Mouse (Mus musculus) heart, adult 18-20 months (tissue): ENCODE data around the gene Rnf121. TPM values are rescaled to one million over a fixed set of nuclear protein-coding genes. Genes with fewer than 3 reads are reported as not detected.
"Not testable (repeated sequence)": the region's sequence is repeated elsewhere in the genome, so short reads cannot be mapped to it uniquely, and the experiment has no call there.

Experiments
- DNase-seq, 2 experiments: peaks; one replicate each; pipeline ENCODE4 v3.0.0; 2021 to 2022; ENCODE audit warnings: mixed read lengths in 1 of 2
- total RNA-seq, 2 experiments: library from RNA; stranded (reverse); gene quantifications; 2 replicates each; pipeline ENCODE4 v1.2.3; 2021

Rnf121 gene
- total RNA-seq, 2 experiments from 2014 or later, result 24.5 TPM

DNA sequence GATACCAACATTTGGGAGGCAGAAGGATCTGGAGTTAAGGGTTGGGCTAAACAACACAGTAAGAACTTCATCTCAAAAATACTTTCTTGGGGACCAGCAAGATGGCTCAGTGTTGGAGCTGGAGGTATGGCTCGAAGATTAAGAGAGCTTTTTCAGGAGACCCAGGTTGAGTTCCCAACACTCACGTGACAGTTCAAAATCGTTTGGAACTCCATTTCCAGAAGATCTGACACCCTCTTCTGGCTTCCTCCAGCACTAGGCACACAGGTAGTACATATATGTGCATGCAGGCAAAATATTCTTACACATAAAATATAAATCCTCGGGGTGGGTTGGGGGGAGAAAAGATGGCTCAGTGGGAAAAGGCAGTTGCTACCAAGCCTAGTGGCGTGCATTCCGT is 1.1 kb upstream of the Rnf121 start:
- no peak for DNase-seq

DNA sequence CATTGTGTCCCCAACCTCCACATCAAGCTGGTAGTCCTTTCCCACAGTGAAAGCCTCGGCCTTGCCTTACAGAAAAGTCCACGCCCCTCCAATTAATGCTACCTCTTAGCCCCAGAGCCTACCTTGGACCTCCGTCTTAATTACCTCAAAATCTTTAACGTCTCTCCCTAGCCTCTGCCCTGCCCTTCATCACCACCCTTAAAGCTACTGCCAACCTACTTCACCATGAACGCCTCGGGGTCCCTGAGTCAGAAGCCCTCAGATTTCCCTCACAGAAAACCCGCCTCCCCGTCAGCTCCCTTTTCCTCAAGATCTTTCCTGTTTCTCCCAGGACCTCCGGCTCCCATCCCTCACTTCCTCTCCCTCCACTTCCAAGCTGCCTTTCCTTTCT is 619 bp downstream of the Rnf121 start:
- no peak for DNase-seq

DNA sequence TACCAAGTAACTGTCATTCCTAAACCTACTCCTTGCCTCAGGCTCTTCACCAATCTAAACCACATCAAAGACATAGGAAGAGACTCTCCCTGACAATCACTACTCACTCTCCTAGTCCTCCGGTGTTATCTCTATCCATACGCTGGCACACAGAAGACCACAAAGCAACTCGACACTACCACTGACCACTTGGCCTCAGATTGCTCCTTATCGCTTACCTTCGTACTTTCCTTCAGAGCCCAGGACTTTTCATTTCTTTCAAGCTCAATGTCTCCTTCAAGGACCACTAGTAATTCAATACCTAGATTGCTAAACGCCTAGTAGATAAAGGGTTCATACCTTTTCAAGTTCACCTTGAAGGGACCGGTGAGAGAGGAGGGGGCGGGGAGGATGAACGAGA is 1.4 kb downstream of the Rnf121 start:
- DNase-seq, result no peak

DNA sequence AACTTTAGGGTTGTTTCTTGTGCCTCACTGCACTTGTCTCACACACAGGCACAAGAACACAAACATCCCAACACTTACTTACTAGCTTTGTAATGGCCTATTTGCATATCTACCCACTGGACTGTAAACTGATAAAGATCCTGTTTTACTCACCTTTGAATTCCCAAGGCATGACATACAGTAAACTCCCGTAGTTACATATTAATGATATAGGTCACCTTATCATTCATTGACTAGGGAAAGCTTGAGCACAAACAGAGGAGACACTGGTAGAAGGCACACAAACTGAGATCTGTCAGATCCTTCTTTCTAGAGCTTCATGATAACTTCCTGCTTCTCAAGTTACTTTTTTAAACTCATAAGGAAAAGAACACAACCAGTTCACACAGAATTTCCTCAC is 3.1 kb downstream of the Rnf121 start:
- DNase-seq, result no peak

DNA sequence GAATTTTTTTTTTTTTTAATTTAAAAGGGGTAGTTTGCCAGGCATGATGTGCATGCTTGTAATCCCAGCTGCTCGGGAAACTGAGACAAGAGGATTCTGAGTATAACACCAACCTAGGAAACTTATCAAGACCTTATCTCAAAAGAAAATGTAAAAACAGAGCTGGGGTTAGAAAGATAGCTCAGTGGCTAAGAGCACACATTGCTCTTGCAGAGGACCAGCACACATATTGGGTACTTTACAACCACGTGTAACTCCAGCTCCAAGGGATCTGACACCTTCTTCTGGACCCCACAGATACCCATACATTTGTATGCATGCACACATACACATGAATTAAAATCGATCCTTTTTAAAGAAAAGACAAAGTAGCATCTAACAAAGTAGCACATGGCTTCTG is 3.9 kb downstream of the Rnf121 start:
- DNase-seq, result no peak

DNA sequence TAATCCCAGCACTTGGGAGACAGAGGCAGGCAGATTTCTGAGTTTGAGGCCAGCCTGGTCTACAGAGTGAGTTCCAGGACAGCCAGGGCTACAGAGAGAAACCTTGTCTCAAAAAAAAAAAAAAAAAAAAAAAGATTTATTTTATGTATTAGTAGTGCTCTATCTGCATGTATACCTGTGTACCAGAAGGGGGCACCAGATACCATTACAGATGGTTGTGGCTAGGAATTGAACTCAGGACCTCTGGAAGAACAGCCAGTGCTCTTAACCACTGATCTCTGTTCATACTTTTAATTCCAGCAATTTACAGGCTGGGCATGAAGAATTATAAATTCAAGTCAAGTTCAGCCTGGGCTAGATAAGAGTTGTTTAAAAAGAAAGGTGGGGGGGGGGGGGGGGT is 16.7 kb downstream of the Rnf121 start:
- DNase-seq, result not testable (repeated sequence)

DNA sequence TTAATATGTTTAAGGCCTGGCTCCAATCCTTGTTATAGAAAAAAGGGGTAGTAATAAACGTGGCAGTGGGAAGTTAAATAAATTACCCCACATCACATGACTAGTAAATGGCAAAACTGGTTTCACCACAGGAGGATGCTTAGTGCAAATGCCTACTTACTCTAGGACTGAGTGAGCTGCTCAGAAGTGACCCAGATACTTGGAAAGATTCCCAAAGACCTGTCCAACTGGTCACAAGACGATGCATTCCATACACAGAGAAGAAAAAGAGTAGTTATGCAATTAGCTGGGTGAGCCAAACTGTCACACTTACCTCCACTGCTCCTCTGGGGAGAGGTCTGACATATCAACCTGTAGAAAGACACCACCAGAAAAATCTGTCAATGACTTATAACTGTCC is 23.0 kb downstream of the Rnf121 start:
- DNase-seq, result no peak

DNA sequence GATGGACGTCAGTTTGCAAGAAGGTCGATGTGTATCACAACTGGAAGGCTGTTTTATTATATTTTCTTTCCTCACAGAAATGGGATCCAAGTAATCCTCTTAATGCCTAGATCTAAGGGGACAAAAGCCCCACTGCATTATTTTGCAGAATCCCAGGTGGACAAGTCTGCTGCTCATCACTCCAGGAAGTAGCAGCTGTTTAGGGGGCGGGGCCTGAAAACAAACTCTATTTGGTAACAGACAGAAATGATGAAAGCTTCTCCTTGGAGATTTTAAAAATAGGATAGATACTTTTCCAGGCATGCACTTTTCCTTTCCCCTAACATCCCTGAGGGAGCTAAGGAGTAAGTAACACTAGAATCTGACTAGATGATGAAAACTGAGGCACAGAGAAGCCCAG is 28.0 kb downstream of the Rnf121 start:
- no peak for DNase-seq

DNA sequence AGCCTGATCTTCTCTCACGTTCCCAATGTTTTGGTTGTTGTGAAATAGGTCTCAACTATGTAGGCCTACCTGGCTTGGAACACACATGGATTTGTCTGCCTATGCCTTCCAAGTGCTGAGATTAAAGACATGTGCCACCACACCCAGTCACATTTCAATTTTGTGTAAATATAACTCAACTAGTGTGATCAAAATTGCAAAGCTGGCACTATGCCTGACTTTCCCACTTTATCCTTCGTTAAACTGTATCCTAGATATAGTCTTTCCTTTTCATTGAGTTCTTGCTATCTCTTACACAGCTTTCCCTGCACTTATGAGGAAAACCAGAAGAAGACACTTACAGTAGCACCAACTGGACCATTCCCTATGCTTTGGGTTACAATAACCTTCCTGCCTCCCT is 29.7 kb downstream of the Rnf121 start:
- DNase-seq, result no peak

DNA sequence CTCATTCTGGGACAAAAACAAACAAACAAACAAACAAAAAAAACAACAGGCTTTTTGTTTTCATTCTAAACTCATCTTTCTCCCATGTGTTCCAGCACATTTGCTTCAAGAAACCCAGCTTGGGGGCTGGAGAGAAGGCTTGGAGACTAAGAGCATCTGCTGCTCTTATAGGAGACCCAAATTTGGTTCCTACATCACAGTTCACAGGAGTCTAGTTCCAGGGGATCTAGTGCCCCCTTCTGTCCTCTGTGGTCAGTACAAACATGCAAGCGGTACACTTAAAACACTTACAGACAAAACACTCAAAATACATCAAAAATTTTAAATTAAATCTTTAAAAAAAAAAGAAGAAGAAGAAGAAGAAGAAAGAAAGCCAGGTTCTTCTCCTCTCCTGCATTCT is 30.4 kb downstream of the Rnf121 start:
- DNase-seq, result no peak

DNA sequence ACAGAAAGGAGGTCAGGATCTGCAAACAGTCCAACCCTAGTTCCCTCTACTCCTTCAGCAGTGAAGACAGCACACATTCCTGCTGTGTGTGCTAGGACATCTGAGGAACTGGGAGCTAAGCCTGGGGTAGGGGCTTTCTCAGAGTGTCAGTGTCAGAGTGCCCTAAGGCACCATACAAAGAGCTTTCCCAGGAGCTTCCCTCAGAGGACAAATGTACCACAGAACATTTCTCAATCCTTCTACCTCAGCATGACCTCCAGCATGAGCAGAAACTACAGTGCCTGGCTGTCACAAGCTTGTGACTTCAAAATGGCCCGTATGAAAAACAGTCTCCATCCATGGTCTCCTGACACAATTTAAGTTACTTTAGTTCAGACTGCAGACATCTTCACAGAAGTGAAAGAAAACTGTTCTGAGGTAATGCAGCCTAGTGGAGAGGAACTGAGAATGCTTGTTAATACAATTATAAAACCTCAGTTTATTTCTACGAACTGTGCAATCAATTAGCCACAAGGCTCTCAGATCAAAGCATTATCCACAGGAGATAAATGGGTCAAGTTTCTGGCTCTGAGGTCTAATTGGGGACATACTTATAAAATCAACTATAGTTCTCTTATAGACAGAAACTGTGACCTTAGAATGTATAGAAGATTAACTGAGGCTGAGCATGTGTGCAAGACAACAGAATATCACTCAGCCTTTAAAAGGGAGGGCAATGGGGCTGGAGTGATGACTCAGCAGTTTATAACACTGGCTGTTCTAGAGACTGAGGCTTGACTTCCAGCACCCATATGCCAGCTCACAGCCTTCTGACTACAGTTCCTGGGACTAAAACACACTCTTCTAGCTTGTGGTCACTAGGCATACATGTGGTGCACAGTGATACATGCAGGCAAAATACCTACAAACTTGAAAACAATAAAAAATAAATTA is 39.8 kb downstream of the Rnf121 start:
- DNase-seq, result no peak

DNA sequence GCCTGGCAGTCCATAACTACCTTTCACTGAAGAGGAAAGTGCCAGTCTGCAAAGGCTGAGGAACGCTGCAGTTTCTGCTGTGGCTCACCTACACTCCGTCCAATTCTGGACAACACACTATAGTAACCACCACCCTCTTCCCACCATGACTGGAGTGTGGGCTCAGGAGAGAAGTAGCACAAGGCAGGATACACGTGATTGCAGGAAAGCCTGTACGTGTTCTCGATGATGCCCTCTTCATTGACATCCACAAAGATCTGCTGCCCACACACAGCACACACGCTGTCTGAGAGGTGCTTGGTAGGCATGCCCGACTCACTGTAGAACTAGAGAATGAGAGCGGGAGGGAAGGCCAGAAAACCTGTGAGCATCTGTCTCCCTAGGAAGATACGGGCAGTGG is 41.4 kb downstream of the Rnf121 start:
- DNase-seq, result no peak

DNA sequence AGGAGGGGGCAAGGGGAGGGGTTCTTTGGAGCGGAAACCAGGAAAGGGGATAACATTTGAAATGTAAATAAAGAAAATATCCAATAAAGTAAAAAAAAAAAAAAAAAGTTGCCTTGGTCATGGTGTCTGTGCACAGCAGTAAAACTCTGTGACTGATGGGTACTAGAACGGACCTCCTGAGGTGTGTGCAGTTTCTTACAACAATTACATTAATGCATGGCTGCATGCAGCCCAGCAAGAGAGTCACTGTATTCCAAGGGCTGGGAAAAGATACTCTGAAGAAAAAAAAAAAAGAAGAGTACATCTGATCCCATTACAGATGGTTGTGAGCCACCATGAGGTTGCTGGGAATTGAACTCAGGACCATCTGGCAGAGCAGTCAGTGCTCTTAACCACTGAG is 44.3 kb downstream of the Rnf121 start:
- DNase-seq, result not testable (repeated sequence)

DNA sequence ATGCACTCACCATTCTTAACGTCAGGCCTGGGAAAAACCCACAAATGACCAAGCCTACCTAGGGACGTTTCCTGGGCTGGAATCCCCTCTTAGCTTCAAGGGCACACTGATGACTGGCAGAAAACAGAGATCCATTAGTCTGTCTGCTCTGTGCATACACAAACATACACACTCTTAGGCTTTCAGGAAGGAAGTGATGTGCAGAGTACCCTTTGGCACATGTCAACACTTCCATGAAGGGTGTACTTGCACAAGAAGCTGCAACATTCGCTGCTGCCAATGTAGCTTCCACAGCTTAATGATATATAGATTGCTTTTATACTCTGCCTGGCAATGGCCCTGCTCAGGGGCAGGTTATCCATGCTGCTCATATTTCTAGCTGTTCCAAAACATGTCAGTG is 45.9 kb downstream of the Rnf121 start:
- no peak for DNase-seq

DNA sequence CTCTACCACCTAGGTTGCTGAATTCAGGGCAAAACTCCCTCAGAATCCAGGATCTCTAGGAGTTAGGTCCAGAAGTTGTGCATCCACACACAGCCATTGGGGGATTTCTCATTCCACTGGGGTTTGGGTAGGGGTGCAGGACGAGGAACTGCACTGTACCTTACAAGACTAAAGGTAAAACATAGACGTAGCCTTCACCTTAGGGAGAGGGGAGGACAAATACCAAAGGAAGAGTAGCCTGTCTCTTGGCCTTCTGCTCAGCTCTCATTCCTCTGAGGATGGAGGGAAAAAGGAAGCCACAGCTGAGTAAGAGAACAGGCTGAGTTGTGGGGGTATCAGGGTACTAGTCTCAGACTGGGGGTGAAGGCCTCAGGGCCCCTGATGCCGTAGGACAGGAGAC is 46.7 kb downstream of the Rnf121 start, which contains the start of gene Il18bp:
Il18bp (minus strand) TSS at position 101 of the 400 bp plus-strand sequence.
- DNase-seq, result no peak

DNA sequence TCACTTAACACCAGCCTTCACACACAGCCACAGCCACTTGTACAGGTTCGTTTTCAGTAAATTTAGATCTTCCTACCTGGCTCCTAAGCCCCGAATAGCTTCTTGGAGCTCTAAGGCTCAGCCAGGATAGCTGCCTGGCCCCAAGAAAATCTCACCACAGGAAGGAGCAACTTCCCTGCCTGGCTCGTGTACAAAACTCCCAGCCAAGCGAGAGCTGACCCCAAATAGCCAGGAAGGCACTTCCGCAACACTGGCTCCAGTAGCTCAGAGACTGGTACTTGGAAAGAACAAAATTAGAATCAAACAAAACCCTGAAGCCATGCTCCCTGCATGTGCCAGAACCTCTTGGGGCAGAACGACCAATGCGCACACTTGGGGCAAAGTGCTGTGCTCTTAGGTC is 47.2 kb downstream of the Rnf121 start:
- peak; percentile 63 to 69 for DNase-seq

DNA sequence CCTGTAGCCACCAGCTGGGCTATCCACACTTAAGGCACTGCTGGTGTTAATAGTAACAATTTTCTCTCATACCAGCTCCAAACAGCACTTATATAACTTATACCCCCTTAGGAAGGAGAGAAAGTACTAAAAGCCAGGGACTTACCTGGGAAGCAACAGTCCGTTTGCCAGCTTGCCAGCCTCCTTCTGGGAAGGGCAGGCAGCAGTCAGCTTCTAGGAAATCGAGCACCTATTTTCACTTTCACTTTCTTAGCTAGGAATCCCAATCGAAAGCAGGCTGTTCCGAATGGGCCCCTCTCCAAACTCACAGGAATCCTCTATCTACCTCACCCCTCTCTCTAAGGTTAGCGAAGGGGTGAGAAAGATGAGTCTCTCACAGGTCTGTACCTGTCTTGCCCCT is 47.8 kb downstream of the Rnf121 start:
- DNase-seq, result peak; percentile 60 to 62

DNA sequence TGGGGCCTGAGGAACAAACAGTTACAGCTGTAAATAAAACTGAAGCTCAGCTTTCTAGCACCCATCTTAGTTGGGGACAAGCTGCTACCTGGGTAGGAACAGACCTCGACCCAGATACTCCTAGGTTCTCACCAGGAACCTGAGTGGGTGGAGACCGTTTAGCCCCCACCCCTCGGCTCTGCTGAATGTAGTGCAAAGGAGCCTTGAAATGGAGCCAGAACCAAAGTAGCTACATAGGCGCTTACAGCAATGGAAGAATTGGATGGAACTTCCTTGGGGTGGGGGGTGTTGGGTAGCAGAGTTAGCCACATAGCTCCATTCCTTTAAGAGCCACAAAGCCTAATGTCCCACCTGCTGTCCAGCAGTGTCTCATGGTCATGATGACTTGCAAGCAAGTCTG is 48.3 kb downstream of the Rnf121 start:
- DNase-seq, result no peak

DNA sequence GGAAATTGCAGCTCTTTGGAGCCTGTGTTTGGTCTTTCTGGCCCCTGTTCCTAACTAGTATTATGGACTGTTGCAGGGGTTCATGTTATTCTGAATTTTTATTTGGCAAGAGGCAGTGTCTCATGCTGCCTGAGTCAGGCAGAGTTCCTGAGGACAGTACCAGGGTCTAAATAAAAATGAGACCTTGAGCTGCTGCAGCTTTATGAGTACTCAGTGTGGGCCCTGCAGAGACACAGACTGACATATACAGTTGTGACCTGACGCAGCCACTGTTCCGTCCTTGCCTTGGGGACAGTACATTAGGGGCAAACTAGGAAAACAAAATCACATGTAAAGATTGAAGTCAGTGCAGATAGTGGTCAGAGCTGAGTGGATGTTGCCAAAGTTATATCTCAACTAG is 50.3 kb downstream of the Rnf121 start:
- no peak for DNase-seq

DNA sequence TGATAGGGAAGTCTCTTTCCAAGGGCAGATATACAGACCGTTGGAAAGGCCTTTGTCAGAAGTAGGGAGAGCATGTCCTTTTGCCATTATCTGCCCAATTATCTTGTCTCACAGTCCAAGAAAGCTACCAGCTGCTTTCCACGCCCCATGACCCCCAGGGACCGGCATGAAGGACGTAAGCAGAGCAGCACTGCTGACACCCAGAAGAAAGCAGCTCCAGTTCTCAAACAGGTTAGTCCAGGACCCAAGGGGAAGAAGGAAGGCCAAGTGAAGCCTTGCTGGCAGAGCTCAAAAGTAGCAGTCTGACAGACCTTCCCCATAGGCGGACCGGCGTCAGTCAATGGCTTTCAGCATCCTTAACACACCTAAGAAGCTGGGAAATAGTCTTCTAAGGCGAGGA is 51.9 kb downstream of the Rnf121 start:
- DNase-seq, result no peak

DNA sequence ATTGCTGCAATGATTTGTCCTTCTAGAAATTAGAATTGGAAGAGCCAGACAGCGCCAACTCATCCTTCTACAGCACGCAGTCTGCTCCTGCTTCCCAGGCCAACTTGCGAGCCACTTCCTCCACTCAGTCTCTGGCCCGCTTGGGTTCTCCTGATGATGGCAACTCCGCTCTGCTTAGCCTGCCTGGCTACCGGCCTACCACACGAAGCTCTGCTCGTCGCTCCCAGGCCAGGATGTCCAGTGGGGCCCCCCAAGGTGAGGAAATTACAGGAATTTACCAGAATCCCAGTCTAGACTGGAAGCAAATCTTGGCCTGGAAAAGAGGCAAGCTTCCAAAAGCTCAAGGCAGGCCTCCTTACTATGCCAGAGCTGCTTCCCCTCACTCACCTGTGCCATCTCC is 53.4 kb downstream of the Rnf121 start:
- DNase-seq, result no peak

DNA sequence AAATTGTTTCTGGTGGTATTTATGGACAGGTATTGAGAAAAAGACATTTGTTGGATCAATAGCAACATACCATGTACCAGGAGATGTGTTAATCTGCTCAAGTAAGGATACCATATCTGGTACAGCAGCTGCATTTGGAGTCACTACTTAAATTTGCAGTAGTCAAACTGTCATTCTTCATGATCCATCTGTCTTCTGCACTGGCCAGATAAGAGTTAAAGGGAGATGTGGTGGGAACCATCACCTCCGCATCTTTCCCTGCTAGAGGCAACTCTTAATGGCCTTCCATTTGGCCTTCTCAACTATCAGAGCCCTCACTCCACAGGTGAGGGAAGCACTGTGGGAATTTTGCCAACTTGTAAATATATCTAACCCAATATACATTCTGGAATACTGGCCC is 58.7 kb downstream of the Rnf121 start:
- no peak for DNase-seq

DNA sequence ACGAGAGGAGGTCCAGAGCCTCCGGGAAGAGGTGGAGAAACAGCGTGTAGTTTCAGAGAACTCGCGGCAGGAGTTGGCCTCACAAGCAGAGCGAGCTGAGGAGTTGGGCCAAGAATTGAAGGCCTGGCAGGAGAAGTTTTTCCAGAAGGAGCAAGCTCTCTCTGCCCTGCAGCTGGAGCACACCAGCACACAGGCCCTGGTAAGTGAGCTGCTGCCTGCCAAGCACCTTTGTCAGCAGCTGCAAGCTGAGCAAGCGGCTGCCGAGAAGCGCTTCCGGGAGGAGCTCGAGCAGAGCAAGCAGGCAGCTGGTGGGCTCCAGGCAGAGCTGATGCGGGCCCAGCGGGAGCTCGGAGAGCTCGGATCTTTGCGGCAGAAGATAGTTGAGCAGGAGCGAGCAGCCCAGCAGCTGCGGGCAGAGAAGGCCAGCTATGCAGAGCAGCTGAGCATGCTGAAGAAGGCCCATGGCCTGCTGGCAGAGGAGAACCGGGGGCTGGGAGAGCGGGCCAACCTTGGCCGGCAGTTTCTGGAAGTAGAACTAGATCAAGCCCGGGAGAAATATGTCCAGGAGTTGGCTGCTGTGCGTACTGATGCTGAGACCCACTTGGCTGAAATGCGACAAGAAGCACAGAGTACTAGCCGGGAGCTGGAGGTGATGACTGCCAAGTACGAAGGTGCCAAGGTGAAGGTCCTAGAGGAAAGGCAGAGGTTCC is 64.2 kb downstream of the Rnf121 start:
- peak; percentile 57 to 81 for DNase-seq

DNA sequence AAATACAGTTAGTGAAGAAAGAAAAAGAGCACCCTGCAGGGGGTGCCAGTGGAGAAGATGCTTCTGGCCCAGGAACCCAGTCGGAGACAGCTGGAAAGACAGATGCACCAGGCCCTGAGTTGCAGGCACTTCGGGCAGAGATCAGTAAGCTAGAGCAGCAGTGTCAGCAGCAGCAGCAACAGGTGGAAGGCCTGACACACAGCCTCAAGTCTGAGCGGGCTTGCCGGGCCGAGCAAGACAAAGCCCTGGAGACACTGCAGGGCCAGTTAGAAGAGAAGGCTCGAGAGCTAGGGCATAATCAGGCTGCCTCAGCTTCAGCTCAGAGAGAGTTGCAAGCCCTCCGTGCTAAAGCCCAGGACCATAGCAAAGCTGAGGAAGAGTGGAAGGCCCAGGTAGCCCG is 65.0 kb downstream of the Rnf121 start:
- no peak for DNase-seq
